Mouse (Mus musculus): ENCODE data around the gene Ece1. TPM values are rescaled to one million over a fixed set of nuclear protein-coding genes. Genes with fewer than 3 reads are reported as not detected.
A peak's percentile ranks its signal among the peaks of the same experiment; 100 is the strongest.

Ece1 gene
- total and polyA plus RNA-seq, 2 experiments from 2014 or later = 16.2 to 32.1 TPM

DNA sequence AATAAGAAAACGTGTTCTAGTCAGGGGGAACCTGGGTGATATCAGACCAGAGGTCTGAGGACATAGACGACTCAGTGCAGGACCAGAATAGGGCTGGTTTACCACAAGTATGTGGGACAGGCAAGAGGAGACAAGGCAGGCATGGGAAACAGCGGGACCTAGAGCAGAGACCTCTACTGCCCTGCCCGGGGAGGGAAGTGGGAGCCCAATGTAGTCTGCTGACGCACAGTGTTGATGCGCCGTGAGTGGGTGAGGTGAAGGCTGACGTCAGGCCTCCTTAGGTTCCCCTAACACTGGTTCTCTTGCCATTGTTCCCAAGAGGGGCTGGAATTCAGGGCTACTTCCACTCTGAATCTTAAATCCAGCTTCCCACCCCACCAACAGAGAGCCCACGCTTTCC lies 2.7 kb downstream of the Ece1 start:
- 48% methylated on average over 9 of the region's 9 CpGs for whole genome bisulfite sequencing
- Histone ChIP-seq H3K4me1 (ENCODE audit: insufficient read depth) (peaks cover 28% of the 10 kb centered on the region; the same call in 1 of the 2 replicates), H3K27me3 (ENCODE audit: insufficient read depth, low read length) (no peaks in the 10 kb centered on the region), H3K4me3 (ENCODE audit: low read depth, low read length) (no peak overlapping the region), H3K9ac (peak overlapping the region; percentile 18; the same call in 1 of the 2 replicates), H3K36me3 (ENCODE audit: insufficient read depth) (no peaks in the 10 kb centered on the region), H3K27ac (ENCODE audit: low read depth, low read length) (no peak overlapping the region), H3K4me2 (ENCODE audit: low read depth) (peak overlapping the region; percentile 34), H3K9me3 (ENCODE audit: low read length) (no peaks in the 10 kb centered on the region)
- DNase-seq = peak; percentile 27
- ATAC-seq = no peak
- TF ChIP-seq CTCF (IDR thresholded peaks at IDR 0.05; ENCODE audit: low read depth) = no peak

DNA sequence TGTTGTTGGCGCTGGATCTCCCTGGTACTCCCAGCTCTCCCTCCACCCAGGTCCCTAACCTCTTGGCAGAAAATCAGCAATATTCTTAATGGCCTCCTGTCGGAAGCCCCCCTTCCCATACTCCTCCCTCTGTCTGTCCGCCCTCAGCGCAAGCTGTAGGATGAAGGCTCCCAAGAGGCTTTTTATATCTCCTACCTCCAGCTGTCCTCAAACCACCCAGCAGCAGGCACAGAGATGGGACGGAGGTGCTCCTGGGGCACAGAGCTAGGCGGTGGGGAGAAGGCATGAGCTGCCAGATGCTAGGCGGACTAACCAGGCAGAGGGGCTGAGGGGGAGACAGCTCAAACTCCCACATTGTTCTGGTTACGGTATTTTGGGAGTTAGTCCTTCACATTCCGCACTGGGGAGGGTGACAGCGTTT lies 3.2 kb downstream of the Ece1 start:
- ATAC-seq = no peak
- H3K27me3 ChIP-seq (ENCODE audit: insufficient read depth, low read length) = no peaks in the 10 kb centered on the region
- TF ChIP-seq CTCF (IDR thresholded peaks at IDR 0.05; ENCODE audit: low read depth) = no peak
- H3K4me1 ChIP-seq (ENCODE audit: insufficient read depth) = peaks cover 29% of the 10 kb centered on the region; the same call in 1 of the 2 replicates
- no peaks in the 10 kb centered on the region for H3K36me3 ChIP-seq (ENCODE audit: insufficient read depth)
- H3K27ac ChIP-seq (ENCODE audit: low read depth, low read length) = no peak overlapping the region
- H3K4me3 ChIP-seq (ENCODE audit: low read depth, low read length) = no peak overlapping the region
- 38% methylated on average over 10 of the region's 10 CpGs for WGBS
- no peaks in the 10 kb centered on the region for H3K9me3 ChIP-seq (ENCODE audit: low read length)
- no peak for DNase-seq
- peak overlapping the region; percentile 18; the same call in 1 of the 2 replicates for H3K9ac ChIP-seq
- H3K4me2 ChIP-seq (ENCODE audit: low read depth) = peak overlapping the region; percentile 34

DNA sequence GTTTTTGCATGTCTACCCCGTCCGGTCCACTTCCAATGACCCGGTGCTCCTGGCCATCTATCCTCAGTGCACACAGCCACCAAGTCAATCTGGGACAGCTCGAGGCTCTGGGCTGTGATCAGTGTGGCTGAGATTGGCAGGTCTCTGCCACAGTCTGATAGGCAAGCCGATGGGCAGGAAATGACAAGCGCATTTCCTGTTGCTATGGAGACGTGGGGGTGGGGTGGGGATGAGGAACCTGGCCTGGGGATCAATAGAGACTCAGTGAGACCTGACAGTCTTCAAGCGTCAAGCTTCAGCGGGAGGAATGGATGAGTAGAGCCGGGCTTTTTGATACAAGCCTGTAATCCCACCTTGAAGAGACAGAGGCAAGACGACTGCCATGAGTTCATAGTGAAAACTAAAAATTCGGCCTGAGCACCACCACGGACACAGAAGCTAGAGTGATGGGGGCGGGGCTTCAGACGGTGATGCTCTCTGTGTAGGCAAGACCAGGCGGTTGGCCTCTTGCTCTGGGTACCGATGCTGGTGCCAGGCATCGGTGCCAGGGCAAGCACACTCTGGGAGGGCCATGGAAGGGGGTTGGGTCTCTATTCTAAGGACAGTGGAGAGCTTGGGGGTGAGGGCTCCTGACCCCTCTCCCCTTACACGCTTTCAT lies 4.3 kb downstream of the Ece1 start:
- H3K4me2 ChIP-seq (ENCODE audit: low read depth) = 0 out of 2 replicates have a peak overlapping the region, but pooled peaks have one; percentile 15
- no peak overlapping the region for H3K27ac ChIP-seq (ENCODE audit: low read depth, low read length)
- H3K36me3 ChIP-seq (ENCODE audit: insufficient read depth) = no peaks in the 10 kb centered on the region
- H3K4me1 ChIP-seq (ENCODE audit: insufficient read depth) = peaks cover 32% of the 10 kb centered on the region; the same call in 1 of the 2 replicates
- no peak for TF ChIP-seq CTCF (IDR thresholded peaks at IDR 0.05; ENCODE audit: low read depth)
- ATAC-seq (no peak; the same call in 1 of the 2 replicates), DNase-seq (peak; percentile 39)
- H3K9ac ChIP-seq = no peak overlapping the region
- no peaks in the 10 kb centered on the region for H3K9me3 ChIP-seq (ENCODE audit: low read length)
- H3K4me3 ChIP-seq (ENCODE audit: low read depth, low read length) = no peak overlapping the region
- 42% methylated on average over 19 of the region's 19 CpGs for WGBS
- H3K27me3 ChIP-seq (ENCODE audit: insufficient read depth, low read length) = no peaks in the 10 kb centered on the region

GRCm38 (mm10) chr4:137867225-137867624 lies 5.2 kb downstream of the Ece1 start:
- 61% methylated on average over 4 of the region's 4 CpGs for WGBS
- ATAC-seq = no peak
- peaks cover 32% of the 10 kb centered on the region; the same call in 1 of the 2 replicates for H3K4me1 ChIP-seq (ENCODE audit: insufficient read depth)
- no peak overlapping the region for H3K27ac ChIP-seq (ENCODE audit: low read depth, low read length)
- H3K4me2 ChIP-seq (ENCODE audit: low read depth) = no peak overlapping the region
- no peak for TF ChIP-seq CTCF (IDR thresholded peaks at IDR 0.05; ENCODE audit: low read depth)
- no peaks in the 10 kb centered on the region for H3K27me3 ChIP-seq (ENCODE audit: insufficient read depth, low read length)
- DNase-seq = no peak
- no peak overlapping the region for H3K9ac ChIP-seq
- no peak overlapping the region for H3K4me3 ChIP-seq (ENCODE audit: low read depth, low read length)
- H3K36me3 ChIP-seq (ENCODE audit: insufficient read depth) = no peaks in the 10 kb centered on the region
- H3K9me3 ChIP-seq (ENCODE audit: low read length) = no peaks in the 10 kb centered on the region

- ATAC-seq (no peak), DNase-seq (no peak)
- Histone ChIP-seq H3K36me3 (ENCODE audit: insufficient read depth) (no peaks in the 10 kb centered on the region), H3K9me3 (ENCODE audit: low read length) (no peaks in the 10 kb centered on the region), H3K4me1 (ENCODE audit: insufficient read depth) (peaks cover 31% of the 10 kb centered on the region; the same call in 1 of the 2 replicates), H3K27ac (ENCODE audit: low read depth, low read length) (no peak overlapping the region), H3K27me3 (ENCODE audit: insufficient read depth, low read length) (no peaks in the 10 kb centered on the region), H3K9ac (no peak overlapping the region), H3K4me2 (ENCODE audit: low read depth) (no peak overlapping the region), H3K4me3 (ENCODE audit: low read depth, low read length) (no peak overlapping the region)
- 70% methylated on average over 13 of the region's 13 CpGs for WGBS
- peak; percentile 19; the same call in 1 of the 2 replicates for TF ChIP-seq CTCF (IDR thresholded peaks at IDR 0.05; ENCODE audit: low read depth)
Observed at GRCm38 (mm10) chr4:137867675-137868257, 5.7 kb downstream of the Ece1 start.

GRCm38 (mm10) chr4:137869667-137870274 lies 7.7 kb downstream of the Ece1 start:
- Histone ChIP-seq H3K27ac (ENCODE audit: low read depth, low read length) (no peak overlapping the region), H3K4me1 (ENCODE audit: insufficient read depth) (peaks cover 22% of the 10 kb centered on the region; the same call in 1 of the 2 replicates), H3K4me2 (ENCODE audit: low read depth) (no peak overlapping the region), H3K27me3 (ENCODE audit: insufficient read depth, low read length) (no peaks in the 10 kb centered on the region), H3K4me3 (ENCODE audit: low read depth, low read length) (no peak overlapping the region), H3K9ac (no peak overlapping the region), H3K36me3 (ENCODE audit: insufficient read depth) (no peaks in the 10 kb centered on the region), H3K9me3 (ENCODE audit: low read length) (no peaks in the 10 kb centered on the region)
- 27% methylated on average over 16 of the region's 16 CpGs for WGBS
- ATAC-seq = no peak
- TF ChIP-seq CTCF (IDR thresholded peaks at IDR 0.05; ENCODE audit: low read depth) = no peak
- DNase-seq = peak; percentile 27

DNA sequence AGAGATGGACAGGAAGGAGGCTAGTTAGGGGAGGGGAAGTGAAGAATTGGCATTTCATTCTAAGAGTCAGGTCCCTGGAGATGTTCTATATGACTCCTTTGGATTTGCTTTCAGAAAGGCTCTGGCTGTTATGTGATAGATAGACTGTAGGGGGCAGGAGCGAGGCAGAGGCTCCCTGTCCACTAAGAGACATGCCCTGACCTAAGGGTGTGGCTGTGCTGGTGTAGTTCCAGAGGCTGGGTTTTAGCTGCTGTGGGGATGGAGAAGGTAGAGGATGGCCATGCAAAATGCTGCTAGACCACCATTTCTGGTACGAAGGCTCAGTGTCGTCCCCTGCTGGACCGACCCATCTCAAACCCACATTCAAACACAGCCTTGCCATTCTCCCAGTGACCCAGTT lies 8.9 kb downstream of the Ece1 start:
- H3K36me3 ChIP-seq (ENCODE audit: insufficient read depth) = no peaks in the 10 kb centered on the region
- peaks cover 10% of the 10 kb centered on the region; the same call in 1 of the 2 replicates for H3K4me1 ChIP-seq (ENCODE audit: insufficient read depth)
- H3K4me3 ChIP-seq (ENCODE audit: low read depth, low read length) = no peak overlapping the region
- no peak for ATAC-seq
- DNase-seq = no peak
- H3K27ac ChIP-seq (ENCODE audit: low read depth, low read length) = no peak overlapping the region
- H3K4me2 ChIP-seq (ENCODE audit: low read depth) = no peak overlapping the region
- H3K9ac ChIP-seq = no peak overlapping the region
- TF ChIP-seq CTCF (IDR thresholded peaks at IDR 0.05; ENCODE audit: low read depth) = peak; percentile 41; the same call in 1 of the 2 replicates
- H3K27me3 ChIP-seq (ENCODE audit: insufficient read depth, low read length) = no peaks in the 10 kb centered on the region
- no peaks in the 10 kb centered on the region for H3K9me3 ChIP-seq (ENCODE audit: low read length)
- WGBS = 87% methylated on average over 4 of the region's 4 CpGs

Measured in forebrain, postnatal 0 days (tissue).